13 mouse cellular contexts compared by ENCODE assay signal in genomic region chr15:31318158-31318955, GRCm38 (mm10). TPM values are rescaled to one million over a fixed set of nuclear protein-coding genes. Genes with fewer than 3 reads are reported as not detected.
DNase-seq lines count a peak whose midpoint lies in the region; ATAC-seq lines count a peak whose summit lies in the region.
"Had no signal": no experiment of that assay in that cellular context is flagged by ENCODE, and none has a peak within 500 bp of the region (broad histone marks: within the 10 kb centered on the region; RNA-seq: fewer than 3 reads in every experiment).

No protein-coding gene starts in this region.

- no peak overlapping the region for H3K9ac ChIP-seq in lung, embryonic 15.5 days
- H3K9ac ChIP-seq in embryonic facial prominence, embryonic 11.5 days (replicated peaks; ENCODE audit: low read length): no peak overlapping the region
- H3K9ac ChIP-seq in hindbrain, embryonic 15.5 days: no peak overlapping the region
- H3K9ac ChIP-seq in neural tube, embryonic 15.5 days (replicated peaks): no peak overlapping the region
- H3K9ac ChIP-seq in intestine, embryonic 16.5 days (ENCODE audit: low read depth, low read length): no peak overlapping the region
- H3K9ac ChIP-seq: neural tube, embryonic 12.5 days had no signal

- ATAC-seq in lung, embryonic 15.5 days (ENCODE audit: borderline replicate concordance, extremely low read depth, low FRiP score, low TSS enrichment): peak; percentile 27; the same call in 1 of the 2 replicates
- no peak for ATAC-seq in embryonic facial prominence, embryonic 11.5 days (replicated peaks; ENCODE audit: insufficient number of reproducible peaks, low FRiP score, low TSS enrichment, low read depth)
- no peak for ATAC-seq in hindbrain, embryonic 15.5 days (ENCODE audit: low FRiP score, low read depth)
- no peak for ATAC-seq in neural tube, embryonic 15.5 days (ENCODE audit: low FRiP score)
- ATAC-seq in intestine, embryonic 16.5 days: no peak

- H3K4me1 ChIP-seq in lung, embryonic 15.5 days: peaks cover 16% of the 10 kb centered on the region
- H3K4me1 ChIP-seq in embryonic facial prominence, embryonic 11.5 days (ENCODE audit: control insufficient read depth, insufficient read depth, low read length): no peaks in the 10 kb centered on the region
- H3K4me1 ChIP-seq in hindbrain, embryonic 15.5 days (replicated peaks): peaks cover 19% of the 10 kb centered on the region
- H3K4me1 ChIP-seq in neural tube, embryonic 15.5 days: peaks cover 12% of the 10 kb centered on the region
- H3K4me1 ChIP-seq in intestine, embryonic 16.5 days (ENCODE audit: control insufficient read depth, insufficient read depth, low read length): no peaks in the 10 kb centered on the region

- DNase-seq in lung, postnatal 10 days: no peak
- peak; percentile 65 for DNase-seq in embryonic facial prominence, embryonic 11.5 days (ENCODE audit: low spot score)
- no peak for DNase-seq in ovary, postnatal 10 days (ENCODE audit: low spot score)
- DNase-seq: adrenal gland, adult 8-10 months; heart, adult 18-20 months; kidney, postnatal 10 days had no signal

- no peak overlapping the region; the same call in 1 of the 2 replicates for H3K4me2 ChIP-seq in lung, embryonic 15.5 days
- H3K4me2 ChIP-seq in embryonic facial prominence, embryonic 11.5 days (ENCODE audit: low read depth, low read length): no peak overlapping the region
- H3K4me2 ChIP-seq in hindbrain, embryonic 15.5 days: no peak overlapping the region
- H3K4me2 ChIP-seq in neural tube, embryonic 15.5 days: no peak overlapping the region
- H3K4me2 ChIP-seq in intestine, embryonic 16.5 days (ENCODE audit: low read depth, low read length): no peak overlapping the region
- H3K4me2 ChIP-seq: neural tube, embryonic 12.5 days had no signal

- H3K9me3 ChIP-seq in lung, embryonic 15.5 days: no peaks in the 10 kb centered on the region
- H3K9me3 ChIP-seq in embryonic facial prominence, embryonic 11.5 days (replicated peaks; ENCODE audit: control insufficient read depth, low read length): no peaks in the 10 kb centered on the region
- no peaks in the 10 kb centered on the region for H3K9me3 ChIP-seq in hindbrain, embryonic 15.5 days
- no peaks in the 10 kb centered on the region for H3K9me3 ChIP-seq in neural tube, embryonic 15.5 days (replicated peaks)
- no peaks in the 10 kb centered on the region for H3K9me3 ChIP-seq in intestine, embryonic 16.5 days (ENCODE audit: control insufficient read depth, low read length)
- H3K9me3 ChIP-seq: neural tube, embryonic 12.5 days had no signal

- no peak overlapping the region for H3K4me3 ChIP-seq in lung, embryonic 15.5 days
- no peak overlapping the region for H3K4me3 ChIP-seq in embryonic facial prominence, embryonic 11.5 days (ENCODE audit: low read depth, low read length)
- no peak overlapping the region for H3K4me3 ChIP-seq in hindbrain, embryonic 15.5 days
- H3K4me3 ChIP-seq in neural tube, embryonic 15.5 days (replicated peaks): no peak overlapping the region
- H3K4me3 ChIP-seq in intestine, embryonic 16.5 days (ENCODE audit: low read length): no peak overlapping the region
- H3K4me3 ChIP-seq: erythroblast, embryonic 14.5 days; neural tube, embryonic 12.5 days had no signal

- no peaks in the 10 kb centered on the region for H3K36me3 ChIP-seq in lung, embryonic 15.5 days
- no peaks in the 10 kb centered on the region for H3K36me3 ChIP-seq in embryonic facial prominence, embryonic 11.5 days (replicated peaks; ENCODE audit: control insufficient read depth, insufficient read depth, low read depth, low read length)
- H3K36me3 ChIP-seq in hindbrain, embryonic 15.5 days: no peaks in the 10 kb centered on the region
- no peaks in the 10 kb centered on the region for H3K36me3 ChIP-seq in neural tube, embryonic 15.5 days
- H3K36me3 ChIP-seq in intestine, embryonic 16.5 days (ENCODE audit: control insufficient read depth, insufficient read depth, low read length): no peaks in the 10 kb centered on the region
- H3K36me3 ChIP-seq: G1E; neural tube, embryonic 12.5 days had no signal

- H3K27me3 ChIP-seq in lung, embryonic 15.5 days: no peaks in the 10 kb centered on the region
- H3K27me3 ChIP-seq in embryonic facial prominence, embryonic 11.5 days (ENCODE audit: control insufficient read depth, insufficient read depth, low read length): no peaks in the 10 kb centered on the region
- no peaks in the 10 kb centered on the region for H3K27me3 ChIP-seq in hindbrain, embryonic 15.5 days
- no peaks in the 10 kb centered on the region for H3K27me3 ChIP-seq in neural tube, embryonic 15.5 days (replicated peaks)
- H3K27me3 ChIP-seq in intestine, embryonic 16.5 days (replicated peaks; ENCODE audit: control insufficient read depth, insufficient read depth, low read length): no peaks in the 10 kb centered on the region
- H3K27me3 ChIP-seq: neural tube, embryonic 12.5 days had no signal

- peak overlapping the region; percentile 71 for H3K27ac ChIP-seq in lung, embryonic 15.5 days
- 0 out of 2 replicates have a peak overlapping the region, but pooled peaks have one; percentile 22 for H3K27ac ChIP-seq in embryonic facial prominence, embryonic 11.5 days (replicated peaks; ENCODE audit: low read depth, low read length)
- H3K27ac ChIP-seq in hindbrain, embryonic 15.5 days (replicated peaks): 0 out of 2 replicates have a peak overlapping the region, but pooled peaks have one; percentile 22
- H3K27ac ChIP-seq in neural tube, embryonic 15.5 days (replicated peaks): peak overlapping the region; percentile 1
- no peak overlapping the region for H3K27ac ChIP-seq in intestine, embryonic 16.5 days (ENCODE audit: low read length)
- H3K27ac ChIP-seq: neural tube, embryonic 12.5 days had no signal

- 35% methylated on average over 6 of the region's 6 CpGs for WGBS in lung, embryonic 15.5 days
- WGBS in embryonic facial prominence, embryonic 11.5 days: 31% methylated on average over 6 of the region's 6 CpGs
- 33% methylated on average over 6 of the region's 6 CpGs for WGBS in hindbrain, embryonic 15.5 days
- 34% methylated on average over 6 of the region's 6 CpGs for WGBS in neural tube, embryonic 15.5 days
- 38% methylated on average over 6 of the region's 6 CpGs for WGBS in intestine, embryonic 16.5 days

RNA-seq across cellular contexts. Expression of gene Ankrd33b, which starts 49.2 kb away (rescaled TPM):
- polyA plus RNA-seq in lung, embryonic 15.5 days (2015; fragmentation: Nextera tagmentation; extraction: Ambion mirVana): 4.1 and 5.3 TPM in 2 replicates
- polyA plus RNA-seq in embryonic facial prominence, embryonic 11.5 days (2014; fragmentation: Nextera tagmentation; extraction: Ambion mirVana): 0.13 and 0.38 TPM in 2 replicates
- polyA plus RNA-seq in hindbrain, embryonic 15.5 days (2015; fragmentation: Nextera tagmentation; extraction: Ambion mirVana): 1.0 and 1.5 TPM in 2 replicates
- 0.70 and 2.6 TPM in 2 replicates for polyA plus RNA-seq in neural tube, embryonic 15.5 days (2015; fragmentation: Nextera tagmentation; extraction: Ambion mirVana)
- 0.07 and 0.76 TPM in 2 replicates for polyA plus RNA-seq in intestine, embryonic 16.5 days (2015; fragmentation: Nextera tagmentation; extraction: Ambion mirVana)
- polyA plus RNA-seq: G1E had no signal
